Mouse (Mus musculus) liver, embryonic 16.5 days (tissue): ENCODE results near the gene Tcf21. TPM values are rescaled to one million over a fixed set of nuclear protein-coding genes. Genes with fewer than 3 reads are reported as not detected.
A peak's percentile ranks its signal among the peaks of the same experiment; 100 is the strongest.

Source experiments
- ATAC-seq: fragments of 200-750 bp; cut with Nextera tagmentation; 2 replicates; pipeline ENCODE4 v1.8.0; 2017; ENCODE audit warnings: low read depth, mild to moderate bottlenecking, moderate number of reproducible peaks, moderate library complexity
- H3K27ac ChIP-seq: fragments of 300-500 bp; sonication (generic); 2 replicates; pipeline ENCODE4 v1.5.1; 2014; ENCODE audit warnings: mild to moderate bottlenecking, low read length
- H3K27me3 ChIP-seq: fragments of 300-500 bp; sonication (generic); 2 replicates; pipeline ENCODE4 v1.6.1; 2014; ENCODE audit warnings: low read depth, low read length, mixed read lengths; ENCODE audit not compliant: control insufficient read depth, insufficient read depth
- H3K36me3 ChIP-seq: fragments of 300-500 bp; sonication (generic); 2 replicates; pipeline ENCODE4 v1.6.1; 2014; ENCODE audit warnings: mild to moderate bottlenecking; ENCODE audit not compliant: control insufficient read depth, insufficient read depth
- H3K4me1 ChIP-seq: fragments of 300-500 bp; sonication (generic); 2 replicates; pipeline ENCODE4 v1.6.1; 2014; ENCODE audit warnings: low read depth, low read length, mixed read lengths; ENCODE audit not compliant: control insufficient read depth
- H3K4me2 ChIP-seq: fragments of 300-500 bp; sonication (generic); 2 replicates; pipeline ENCODE4 v1.6.1; 2014; ENCODE audit warnings: low read depth, low read length, mixed read lengths
- H3K4me3 ChIP-seq: fragments of 300-500 bp; sonication (generic); 2 replicates; pipeline ENCODE4 v1.5.1; 2014; ENCODE audit warnings: low read depth, mild to moderate bottlenecking, low read length
- H3K9ac ChIP-seq: fragments of 300-500 bp; sonication (generic); 2 replicates; pipeline ENCODE4 v1.6.1; 2014; ENCODE audit warnings: low read depth, low read length
- H3K9me3 ChIP-seq: fragments of 300-500 bp; sonication (generic); replicated peaks from 2 replicates; pipeline ENCODE4 v1.6.1; 2016; ENCODE audit warnings: low read length; ENCODE audit not compliant: control insufficient read depth
- WGBS: fragments of 180-500 bp; shearing (Covaris S2); extraction: QIAGEN DNeasy Blood & Tissue Kit; methylation state at CpG from one replicate; pipeline ENCODE4 v1.1.7; 2014; ENCODE audit not compliant: insufficient replicate concordance; 5-methylcytosine and 5-hydroxymethylcytosine counted together
- polyA plus RNA-seq: library from polyadenylated mRNA; unstranded; fragments of >200 nt; fragmentation: Nextera tagmentation; extraction: Ambion mirVana; gene quantifications from 2 replicates; pipeline ENCODE4 v1.2.1, GENCODE M21; 2015

The Tcf21 gene
- polyA plus RNA-seq, 1 experiment from 2014 or later: 5.5 TPM

GRCm38 (mm10) chr10:22818600-22819238 lies 1.3 kb downstream of the Tcf21 start:
- WGBS: 3% methylated on average over 12 of the region's 12 CpGs
- Histone ChIP-seq H3K27me3 (peaks cover 68% of the 10 kb centered on the region), H3K4me2 (no peak overlapping the region), H3K27ac (no peak overlapping the region), H3K4me3 (peak overlapping the region; percentile 8; the same call in 1 of the 2 replicates), H3K9ac (no peak overlapping the region), H3K9me3 (no peaks in the 10 kb centered on the region), H3K4me1 (no peaks in the 10 kb centered on the region), H3K36me3 (no peaks in the 10 kb centered on the region)
- ATAC-seq: no peak

- Histone ChIP-seq H3K4me3 (no peak overlapping the region), H3K9ac (no peak overlapping the region), H3K4me2 (no peak overlapping the region), H3K27me3 (peaks cover 73% of the 10 kb centered on the region), H3K27ac (no peak overlapping the region), H3K36me3 (no peaks in the 10 kb centered on the region), H3K4me1 (no peaks in the 10 kb centered on the region), H3K9me3 (no peaks in the 10 kb centered on the region)
- WGBS: 9% methylated on average over 4 of the region's 4 CpGs
- ATAC-seq: no peak
Observed at GRCm38 (mm10) chr10:22817976-22818375, 2.0 kb downstream of the Tcf21 start.

GRCm38 (mm10) chr10:22817561-22817960 lies 2.4 kb downstream of the Tcf21 start:
- Histone ChIP-seq H3K9ac (no peak overlapping the region), H3K4me1 (no peaks in the 10 kb centered on the region), H3K36me3 (no peaks in the 10 kb centered on the region), H3K27ac (no peak overlapping the region), H3K4me2 (no peak overlapping the region), H3K4me3 (peak overlapping the region; percentile 11), H3K9me3 (no peaks in the 10 kb centered on the region), H3K27me3 (peaks cover 69% of the 10 kb centered on the region)
- WGBS: 3% methylated on average over 18 of the region's 18 CpGs
- no peak for ATAC-seq

- no peak for ATAC-seq
Observed at GRCm38 (mm10) chr10:22816237-22816762, 3.7 kb downstream of the Tcf21 start.

GRCm38 (mm10) chr10:22815461-22816236 lies 4.3 kb downstream of the Tcf21 start:
- H3K9ac ChIP-seq: no peak overlapping the region
- 4% methylated on average over 19 of the region's 19 CpGs for WGBS
- ATAC-seq: no peak
- no peaks in the 10 kb centered on the region for H3K9me3 ChIP-seq
- no peak overlapping the region for H3K4me3 ChIP-seq
- H3K4me1 ChIP-seq: no peaks in the 10 kb centered on the region
- peaks cover 72% of the 10 kb centered on the region for H3K27me3 ChIP-seq
- H3K4me2 ChIP-seq: no peak overlapping the region
- no peak overlapping the region for H3K27ac ChIP-seq
- H3K36me3 ChIP-seq: no peaks in the 10 kb centered on the region

More at GRCm38 (mm10) chr10:22816237-22816762, 3.7 kb downstream of the Tcf21 start:
- Histone ChIP-seq H3K27me3 (peaks cover 74% of the 10 kb centered on the region), H3K27ac (no peak overlapping the region), H3K4me1 (no peaks in the 10 kb centered on the region), H3K36me3 (no peaks in the 10 kb centered on the region), H3K4me2 (no peak overlapping the region), H3K4me3 (no peak overlapping the region), H3K9me3 (no peaks in the 10 kb centered on the region), H3K9ac (no peak overlapping the region)
- WGBS: 1% methylated on average over 28 of the region's 28 CpGs

GRCm38 (mm10) chr10:22814771-22815170 lies 5.2 kb downstream of the Tcf21 start:
- H3K27ac ChIP-seq: no peak overlapping the region
- no peak overlapping the region for H3K9ac ChIP-seq
- no peaks in the 10 kb centered on the region for H3K9me3 ChIP-seq
- H3K36me3 ChIP-seq: no peaks in the 10 kb centered on the region
- no peaks in the 10 kb centered on the region for H3K4me1 ChIP-seq
- no peak overlapping the region for H3K4me2 ChIP-seq
- H3K27me3 ChIP-seq: peaks cover 64% of the 10 kb centered on the region
- ATAC-seq: no peak
- no peak overlapping the region for H3K4me3 ChIP-seq
- 0% methylated on average over 2 of the region's 2 CpGs for WGBS

- H3K27me3 ChIP-seq: peaks cover 60% of the 10 kb centered on the region
- H3K4me3 ChIP-seq: no peak overlapping the region
- WGBS: under 1% methylated on average over 4 of the region's 8 CpGs
- no peaks in the 10 kb centered on the region for H3K4me1 ChIP-seq
- ATAC-seq: no peak
- no peak overlapping the region for H3K4me2 ChIP-seq
- no peaks in the 10 kb centered on the region for H3K36me3 ChIP-seq
- H3K9me3 ChIP-seq: no peaks in the 10 kb centered on the region
- H3K9ac ChIP-seq: no peak overlapping the region
- no peak overlapping the region for H3K27ac ChIP-seq
Observed at GRCm38 (mm10) chr10:22814294-22814693, 5.7 kb downstream of the Tcf21 start.

- no peak for ATAC-seq
- Histone ChIP-seq H3K27ac (no peak overlapping the region), H3K27me3 (peaks cover 52% of the 10 kb centered on the region), H3K4me2 (no peak overlapping the region), H3K36me3 (no peaks in the 10 kb centered on the region), H3K9me3 (no peaks in the 10 kb centered on the region), H3K4me3 (no peak overlapping the region), H3K4me1 (no peaks in the 10 kb centered on the region), H3K9ac (no peak overlapping the region)
- WGBS: under 1% methylated on average over 18 of the region's 18 CpGs
Observed at GRCm38 (mm10) chr10:22813317-22813960, 6.5 kb downstream of the Tcf21 start.
